Mouse (Mus musculus) heart, postnatal 0 days (tissue): Measurements from ENCODE around the gene Tfap2c. TPM values are rescaled to one million over a fixed set of nuclear protein-coding genes. Genes with fewer than 3 reads are reported as not detected.

Experiments used
- ATAC-seq: fragments of 200-750 bp; cut with Nextera tagmentation; 2 replicates; pipeline ENCODE4 v1.8.0; 2017; ENCODE audit warnings: low read depth, moderate number of reproducible peaks, moderate library complexity; ENCODE audit not compliant: insufficient read depth
- DNase-seq: peaks from one replicate; pipeline ENCODE4 v3.0.0-alpha.2; 2016; ENCODE audit warnings: low spot score
- H3K27ac ChIP-seq: fragments of 300-500 bp; sonication (generic); 2 replicates; pipeline ENCODE4 v1.5.1; 2014; ENCODE audit warnings: low read depth, mild to moderate bottlenecking
- H3K27me3 ChIP-seq: fragments of 300-500 bp; sonication (generic); 2 replicates; pipeline ENCODE4 v1.6.1; 2014; ENCODE audit warnings: low read length, mixed read lengths; ENCODE audit not compliant: control insufficient read depth, insufficient read depth
- H3K36me3 ChIP-seq: fragments of 300-500 bp; sonication (generic); replicated peaks from 2 replicates; pipeline ENCODE4 v1.6.1; 2014; ENCODE audit warnings: low read length, mixed read lengths; ENCODE audit not compliant: control insufficient read depth, insufficient read depth
- H3K4me1 ChIP-seq: fragments of 300-500 bp; sonication (generic); 2 replicates; pipeline ENCODE4 v1.6.1; 2014; ENCODE audit warnings: antibody characterized with exemption; ENCODE audit not compliant: control insufficient read depth, insufficient read depth
- H3K4me2 ChIP-seq: fragments of 300-500 bp; sonication (generic); 2 replicates; pipeline ENCODE4 v1.6.1; 2014; ENCODE audit warnings: low read depth, mild to moderate bottlenecking, low read length, moderate library complexity
- H3K4me3 ChIP-seq: fragments of 300-500 bp; sonication (generic); 2 replicates; pipeline ENCODE4 v1.5.1; 2014; ENCODE audit warnings: low read depth, low read length
- H3K9ac ChIP-seq: fragments of 300-500 bp; sonication (generic); replicated peaks from 2 replicates; pipeline ENCODE4 v1.6.1; 2014; ENCODE audit warnings: low read depth, low read length, mixed read lengths
- H3K9me3 ChIP-seq: fragments of 300-500 bp; sonication (generic); replicated peaks from 2 replicates; pipeline ENCODE4 v1.6.1; 2016; ENCODE audit warnings: low read length; ENCODE audit not compliant: control insufficient read depth
- CTCF ChIP-seq: IDR thresholded peaks from 2 replicates; pipeline ENCODE4 v1.5.1; 2016; ENCODE audit warnings: antibody characterized with exemption, control low read depth, low read depth
- EP300 ChIP-seq: IDR thresholded peaks from 2 replicates; pipeline ENCODE4 v1.6.1; 2016; ENCODE audit warnings: antibody characterized with exemption, low read depth
- WGBS: fragments of 180-500 bp; shearing (Covaris S2); extraction: QIAGEN DNeasy Blood & Tissue Kit; methylation state at CpG from one replicate; pipeline ENCODE4 v1.1.7; 2014; 5-methylcytosine and 5-hydroxymethylcytosine counted together
- polyA plus RNA-seq: library from polyadenylated mRNA; unstranded; fragments of >200 nt; fragmentation: Nextera tagmentation; extraction: Ambion mirVana; gene quantifications from 2 replicates; pipeline ENCODE4 v1.2.1, GENCODE M21; 2015
- total RNA-seq: library from RNA; depleted of rRNA; stranded (reverse); fragments of >200 nt; gene quantifications from 2 replicates; pipeline ENCODE4 v1.2.3, GENCODE M21; 2014; ENCODE audit warnings: low replicate concordance

The Tfap2c gene
- total and polyA plus RNA-seq, 2 experiments from 2014 or later = not detected

DNA sequence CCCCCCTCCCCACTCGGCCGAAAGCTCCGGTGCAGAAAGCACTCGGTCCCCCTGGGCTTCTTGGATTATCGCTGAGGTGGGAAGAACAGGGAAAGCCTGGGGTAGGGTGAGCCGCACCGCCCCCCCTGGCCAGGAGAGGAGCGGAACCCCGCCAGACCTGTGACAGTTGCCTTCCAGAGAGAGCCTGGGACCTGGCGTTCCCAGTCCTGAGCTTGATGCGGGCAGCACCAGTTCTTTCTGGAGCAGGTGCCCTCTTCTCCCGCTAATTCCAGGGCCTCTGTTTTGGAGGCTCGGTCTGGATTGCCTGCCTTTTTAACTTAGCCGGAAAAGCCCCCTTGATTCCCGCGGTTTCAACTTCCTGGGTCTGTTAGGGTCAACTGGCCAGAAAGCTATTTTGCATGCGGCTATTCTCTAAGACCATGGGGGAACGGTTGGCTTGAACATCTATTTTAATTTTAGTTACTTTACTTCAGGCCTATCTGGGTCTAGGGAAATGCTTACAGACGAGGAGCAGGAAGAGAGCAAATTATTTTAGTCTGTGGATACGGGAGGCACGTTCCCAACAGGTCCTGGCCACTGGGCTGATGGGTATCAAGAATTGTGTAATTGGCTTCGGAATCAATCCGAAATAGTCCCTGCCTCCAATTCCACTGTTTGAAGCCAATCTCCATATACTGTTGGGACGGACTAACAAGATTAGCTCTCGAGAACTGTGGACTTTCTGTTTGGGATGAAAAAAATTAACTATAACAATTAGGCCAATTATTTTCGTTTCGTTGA lies 1.4 kb upstream of the Tfap2c start:
- WGBS = 4% methylated on average over 27 of the region's 27 CpGs
- Histone ChIP-seq H3K27me3 (peaks cover 98% of the 10 kb centered on the region), H3K9me3 (no peaks in the 10 kb centered on the region), H3K27ac (no peak overlapping the region), H3K36me3 (no peaks in the 10 kb centered on the region), H3K4me2 (no peak overlapping the region), H3K4me3 (0 out of 2 replicates have a peak overlapping the region, but pooled peaks have one; percentile 5), H3K4me1 (peaks cover 8% of the 10 kb centered on the region), H3K9ac (no peak overlapping the region)
- DNase-seq (no peak), ATAC-seq (no peak)
- TF ChIP-seq CTCF (no peak), EP300 (no peak)

DNA sequence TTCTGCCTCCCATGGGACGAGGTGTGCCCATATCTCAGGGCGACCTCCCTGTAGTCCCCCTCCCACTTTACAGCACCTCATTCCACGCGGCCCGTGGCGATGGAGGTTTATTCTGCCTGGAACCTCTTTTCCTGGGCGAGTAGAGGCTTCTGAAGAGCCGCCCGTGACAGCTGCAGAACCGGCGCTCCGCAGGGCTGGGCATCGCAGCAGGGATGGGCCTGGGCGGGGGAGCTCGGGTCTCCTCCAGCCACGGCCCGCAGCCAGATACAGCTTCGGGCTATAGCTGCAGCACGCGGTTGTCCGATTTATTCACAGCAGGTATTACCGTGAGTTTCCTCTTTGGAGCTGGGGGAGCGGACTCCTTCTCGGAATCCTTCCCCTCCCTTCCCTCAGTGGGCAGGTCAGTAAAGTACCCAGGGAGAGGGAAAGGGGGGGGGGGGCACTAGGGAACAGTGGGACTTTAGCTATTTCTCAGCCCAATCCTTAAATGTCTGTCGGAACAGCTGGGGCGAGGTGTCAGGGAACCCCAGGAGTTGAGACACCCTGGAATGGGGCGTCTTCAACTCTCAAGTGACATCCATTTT lies 629 bp upstream of the Tfap2c start:
- DNase-seq (no peak), ATAC-seq (no peak)
- Histone ChIP-seq H3K9me3 (no peaks in the 10 kb centered on the region), H3K4me2 (no peak overlapping the region; the same call in 1 of the 2 replicates), H3K27ac (no peak overlapping the region), H3K36me3 (no peaks in the 10 kb centered on the region), H3K9ac (no peak overlapping the region), H3K27me3 (peaks cover 100% of the 10 kb centered on the region), H3K4me1 (peaks cover 8% of the 10 kb centered on the region), H3K4me3 (peak overlapping the region; percentile 30)
- no peak for TF ChIP-seq CTCF
- WGBS = 3% methylated on average over 27 of the region's 27 CpGs

DNA sequence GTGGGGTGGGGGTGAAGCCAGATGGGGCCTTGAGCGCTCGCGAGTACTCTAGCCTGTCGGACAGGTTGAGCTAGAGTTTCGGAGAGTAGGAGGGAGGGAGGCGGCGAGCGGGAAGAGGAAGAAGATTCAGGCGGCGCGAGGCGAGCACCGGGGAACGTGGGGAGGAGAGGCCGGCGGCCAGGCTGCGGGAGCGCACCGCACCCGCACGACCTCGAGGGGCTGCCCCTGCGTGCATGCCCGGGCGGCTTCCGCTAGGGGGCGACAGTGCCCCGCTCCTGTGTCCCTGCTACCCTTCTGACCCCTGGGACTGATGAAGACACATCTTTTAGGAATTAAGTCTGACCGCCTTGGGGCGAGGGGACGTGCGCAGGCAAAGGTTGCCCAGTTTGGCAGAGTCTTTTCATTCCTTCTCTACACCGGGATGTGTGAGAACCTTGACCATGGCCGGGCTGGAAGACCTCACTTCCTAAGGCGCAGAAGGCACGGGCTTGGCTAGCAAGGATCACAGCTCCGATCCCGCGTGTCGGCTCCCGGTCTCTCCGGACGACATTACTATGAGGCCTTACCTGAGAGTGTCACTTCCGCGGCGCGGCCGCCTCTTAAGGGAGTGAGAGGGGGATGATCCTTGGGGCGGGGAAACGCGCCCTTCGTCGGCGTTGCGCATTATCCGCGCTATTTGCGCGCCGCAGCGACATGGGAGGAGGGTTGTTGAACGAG lies 1.1 kb downstream of the Tfap2c start:
- Histone ChIP-seq H3K27me3 (peaks cover 95% of the 10 kb centered on the region), H3K4me3 (peak overlapping the region; percentile 30), H3K9me3 (no peaks in the 10 kb centered on the region), H3K4me1 (peaks cover 8% of the 10 kb centered on the region), H3K36me3 (no peaks in the 10 kb centered on the region), H3K9ac (no peak overlapping the region), H3K4me2 (peak overlapping the region; percentile 8; the same call in 1 of the 2 replicates), H3K27ac (no peak overlapping the region)
- 2% methylated on average over 62 of the region's 62 CpGs for WGBS
- DNase-seq (peak; percentile 31), ATAC-seq (no peak; the same call in 1 of the 2 replicates)
- TF ChIP-seq EP300 = no peak
- peak; percentile 60 for TF ChIP-seq CTCF

DNA sequence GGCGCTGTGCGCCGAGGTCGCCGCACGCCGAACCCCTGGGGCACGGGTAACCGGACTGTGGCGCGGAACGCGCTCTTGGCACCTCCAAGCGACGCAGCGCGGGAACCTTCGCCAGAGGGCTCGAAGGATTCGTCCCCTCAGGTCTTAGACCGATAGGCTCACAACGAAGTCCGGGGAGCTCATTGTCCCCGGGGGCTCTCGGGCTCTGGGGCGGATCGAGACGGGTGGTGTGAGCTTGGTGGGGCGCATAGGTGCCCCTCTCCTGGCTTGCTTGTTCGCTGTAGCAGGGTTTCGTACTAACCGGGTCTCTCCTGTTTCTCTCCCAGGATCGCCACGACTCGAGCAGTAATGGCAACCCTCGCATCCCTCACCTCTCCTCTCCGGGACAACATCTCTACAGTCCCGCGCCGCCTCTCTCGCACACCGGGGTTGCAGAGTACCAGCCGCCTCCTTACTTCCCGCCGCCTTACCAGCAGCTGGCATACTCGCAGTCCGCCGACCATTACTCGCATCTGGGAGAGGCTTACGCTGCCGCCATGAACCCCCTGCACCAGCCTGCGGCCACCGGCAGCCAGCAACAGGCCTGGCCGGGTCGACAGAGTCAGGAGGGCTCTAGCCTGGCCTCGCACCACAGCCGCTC lies 1.8 kb downstream of the Tfap2c start:
- H3K9ac ChIP-seq = no peak overlapping the region

DNA sequence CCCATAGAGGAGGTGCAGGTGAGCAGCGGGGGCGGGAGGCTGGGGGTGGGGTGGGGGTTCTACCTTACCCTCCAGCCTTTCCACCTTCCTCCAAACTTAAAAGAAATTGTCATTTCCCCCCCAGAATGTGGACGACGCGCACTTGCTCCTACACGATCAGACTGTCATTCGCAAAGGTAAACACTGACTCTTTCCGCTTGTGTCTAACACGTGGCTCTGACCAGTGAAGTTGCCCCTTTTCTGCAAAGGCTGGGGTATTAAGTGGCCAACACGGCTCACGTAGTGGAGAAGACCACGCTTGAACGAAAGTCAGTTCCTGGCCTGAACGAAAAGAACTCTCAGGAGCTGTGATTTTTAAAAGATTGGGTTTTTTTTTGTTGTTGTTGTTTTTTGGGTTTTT lies 2.5 kb downstream of the Tfap2c start:
- H3K36me3 ChIP-seq = no peaks in the 10 kb centered on the region
- WGBS = 5% methylated on average over 14 of the region's 14 CpGs
- H3K4me1 ChIP-seq = peaks cover 8% of the 10 kb centered on the region
- H3K4me2 ChIP-seq = no peak overlapping the region
- H3K9ac ChIP-seq = no peak overlapping the region
- no peak overlapping the region for H3K27ac ChIP-seq
- no peak for ATAC-seq
- H3K27me3 ChIP-seq = peaks cover 93% of the 10 kb centered on the region
- no peaks in the 10 kb centered on the region for H3K9me3 ChIP-seq
- DNase-seq = no peak
- no peak overlapping the region for H3K4me3 ChIP-seq
- TF ChIP-seq EP300 = no peak
- TF ChIP-seq CTCF = no peak

More for the DNA sequence above, 1.8 kb downstream of the Tfap2c start:
- no peak overlapping the region for H3K4me2 ChIP-seq
- no peak overlapping the region for H3K27ac ChIP-seq
- ATAC-seq (no peak), DNase-seq (no peak)
- peaks cover 8% of the 10 kb centered on the region for H3K4me1 ChIP-seq
- WGBS = under 1% methylated on average over 57 of the region's 57 CpGs
- H3K9me3 ChIP-seq = no peaks in the 10 kb centered on the region
- H3K27me3 ChIP-seq = peaks cover 95% of the 10 kb centered on the region
- no peak for TF ChIP-seq EP300
- no peak for TF ChIP-seq CTCF
- H3K4me3 ChIP-seq = peak overlapping the region; percentile 30; the same call in 1 of the 2 replicates
- no peaks in the 10 kb centered on the region for H3K36me3 ChIP-seq
